Mouse (Mus musculus) liver, embryonic 16.5 days (tissue): ENCODE data around the gene Cadm1. TPM values are rescaled to one million over a fixed set of nuclear protein-coding genes. Genes with fewer than 3 reads are reported as not detected.
A peak's percentile ranks its signal among the peaks of the same experiment; 100 is the strongest.

Source experiments
- ATAC-seq: fragments of 200-750 bp; cut with Nextera tagmentation; 2 replicates; pipeline ENCODE4 v1.8.0; 2017; ENCODE audit warnings: low read depth, mild to moderate bottlenecking, moderate number of reproducible peaks, moderate library complexity
- H3K27ac ChIP-seq: fragments of 300-500 bp; sonication (generic); 2 replicates; pipeline ENCODE4 v1.5.1; 2014; ENCODE audit warnings: mild to moderate bottlenecking, low read length
- H3K27me3 ChIP-seq: fragments of 300-500 bp; sonication (generic); 2 replicates; pipeline ENCODE4 v1.6.1; 2014; ENCODE audit warnings: low read depth, low read length, mixed read lengths; ENCODE audit not compliant: control insufficient read depth, insufficient read depth
- H3K36me3 ChIP-seq: fragments of 300-500 bp; sonication (generic); 2 replicates; pipeline ENCODE4 v1.6.1; 2014; ENCODE audit warnings: mild to moderate bottlenecking; ENCODE audit not compliant: control insufficient read depth, insufficient read depth
- H3K4me1 ChIP-seq: fragments of 300-500 bp; sonication (generic); 2 replicates; pipeline ENCODE4 v1.6.1; 2014; ENCODE audit warnings: low read depth, low read length, mixed read lengths; ENCODE audit not compliant: control insufficient read depth
- H3K4me2 ChIP-seq: fragments of 300-500 bp; sonication (generic); 2 replicates; pipeline ENCODE4 v1.6.1; 2014; ENCODE audit warnings: low read depth, low read length, mixed read lengths
- H3K4me3 ChIP-seq: fragments of 300-500 bp; sonication (generic); 2 replicates; pipeline ENCODE4 v1.5.1; 2014; ENCODE audit warnings: low read depth, mild to moderate bottlenecking, low read length
- H3K9ac ChIP-seq: fragments of 300-500 bp; sonication (generic); 2 replicates; pipeline ENCODE4 v1.6.1; 2014; ENCODE audit warnings: low read depth, low read length
- H3K9me3 ChIP-seq: fragments of 300-500 bp; sonication (generic); replicated peaks from 2 replicates; pipeline ENCODE4 v1.6.1; 2016; ENCODE audit warnings: low read length; ENCODE audit not compliant: control insufficient read depth
- WGBS: fragments of 180-500 bp; shearing (Covaris S2); extraction: QIAGEN DNeasy Blood & Tissue Kit; methylation state at CpG from one replicate; pipeline ENCODE4 v1.1.7; 2014; ENCODE audit not compliant: insufficient replicate concordance; 5-methylcytosine and 5-hydroxymethylcytosine counted together
- polyA plus RNA-seq: library from polyadenylated mRNA; unstranded; fragments of >200 nt; fragmentation: Nextera tagmentation; extraction: Ambion mirVana; gene quantifications from 2 replicates; pipeline ENCODE4 v1.2.1, GENCODE M21; 2015

The Cadm1 gene
- polyA plus RNA-seq, 1 experiment from 2014 or later = 8.3 TPM

GRCm38 (mm10) chr9:47516238-47516637 is 13.7 kb upstream of the Cadm1 start:
- no peak overlapping the region for H3K4me3 ChIP-seq
- H3K36me3 ChIP-seq = no peaks in the 10 kb centered on the region
- no peak overlapping the region for H3K4me2 ChIP-seq
- no peak for ATAC-seq
- H3K4me1 ChIP-seq = no peaks in the 10 kb centered on the region
- no peaks in the 10 kb centered on the region for H3K9me3 ChIP-seq
- 28% methylated on average over 4 of the region's 4 CpGs for WGBS
- H3K9ac ChIP-seq = no peak overlapping the region
- no peaks in the 10 kb centered on the region for H3K27me3 ChIP-seq
- no peak overlapping the region for H3K27ac ChIP-seq

DNA sequence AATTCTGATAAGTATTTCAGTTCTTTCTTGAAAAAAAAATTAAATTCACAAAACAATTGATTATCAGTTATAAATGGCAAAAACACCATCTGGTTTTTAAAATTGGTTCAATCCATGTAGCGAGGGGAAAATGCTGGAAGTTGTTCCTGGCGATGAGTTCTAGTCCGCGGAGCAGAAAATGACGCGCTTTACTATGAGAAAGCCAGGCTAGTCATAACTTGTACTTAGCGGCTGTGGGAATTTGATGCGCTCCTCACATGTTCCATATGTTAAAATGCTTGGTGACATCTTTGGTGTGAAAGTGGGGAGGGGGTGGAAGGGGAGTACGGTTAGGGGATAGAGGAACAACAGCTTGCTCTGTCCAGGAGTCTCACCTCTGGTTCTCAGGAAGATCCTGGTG is 2.7 kb upstream of the Cadm1 start:
- H3K36me3 ChIP-seq = no peaks in the 10 kb centered on the region
- no peaks in the 10 kb centered on the region; the same call in 1 of the 2 replicates for H3K4me1 ChIP-seq
- H3K27me3 ChIP-seq = peaks cover 32% of the 10 kb centered on the region
- H3K9ac ChIP-seq = no peak overlapping the region
- H3K27ac ChIP-seq = no peak overlapping the region
- no peak overlapping the region for H3K4me3 ChIP-seq
- ATAC-seq = no peak
- 74% methylated on average over 9 of the region's 9 CpGs for WGBS
- H3K9me3 ChIP-seq = no peaks in the 10 kb centered on the region
- H3K4me2 ChIP-seq = no peak overlapping the region

DNA sequence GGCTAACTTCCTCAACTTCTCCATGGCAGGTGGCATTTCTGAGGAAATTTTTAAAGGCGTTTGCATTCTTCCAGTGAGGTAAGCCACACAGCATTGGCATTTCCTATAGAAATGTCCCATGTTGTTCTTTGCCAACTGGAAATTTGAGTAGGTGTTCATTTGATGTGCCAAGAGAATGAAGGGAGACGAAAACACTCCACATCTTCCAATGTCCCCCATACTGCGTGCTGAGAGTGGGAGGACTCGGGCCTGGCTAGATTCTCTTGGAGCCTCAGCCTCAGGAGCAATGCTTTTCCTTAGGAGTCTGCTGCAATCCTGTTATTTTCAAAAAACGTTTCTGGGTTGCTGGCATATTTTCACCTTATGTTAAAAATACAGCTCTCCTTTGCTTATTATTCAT is 2.2 kb upstream of the Cadm1 start:
- peaks cover 36% of the 10 kb centered on the region for H3K27me3 ChIP-seq
- no peak overlapping the region for H3K9ac ChIP-seq
- H3K27ac ChIP-seq = no peak overlapping the region
- no peak overlapping the region for H3K4me3 ChIP-seq
- WGBS = 56% methylated on average over 5 of the region's 5 CpGs
- no peak for ATAC-seq
- H3K4me2 ChIP-seq = no peak overlapping the region
- H3K4me1 ChIP-seq = no peaks in the 10 kb centered on the region; the same call in 1 of the 2 replicates
- H3K36me3 ChIP-seq = no peaks in the 10 kb centered on the region
- no peaks in the 10 kb centered on the region for H3K9me3 ChIP-seq

DNA sequence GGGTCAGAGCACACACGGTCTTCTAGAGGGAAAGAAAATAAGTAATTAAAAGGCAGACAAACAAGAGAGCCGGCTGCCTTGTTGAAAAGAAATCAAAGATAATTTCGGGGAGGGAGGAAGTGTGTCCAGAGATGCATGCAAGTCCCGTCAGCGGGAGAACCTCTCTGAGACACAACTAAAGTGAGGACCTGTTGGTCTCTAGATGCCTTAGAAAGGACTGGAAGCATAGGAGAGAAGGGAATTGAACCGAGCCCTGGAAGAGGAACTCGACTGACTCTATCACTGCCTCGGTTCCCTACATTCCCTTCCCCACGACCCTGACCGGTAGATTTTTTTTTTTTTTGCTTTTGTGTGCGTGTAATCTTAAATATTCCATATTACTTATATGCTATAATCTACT is 791 bp upstream of the Cadm1 start:
- Histone ChIP-seq H3K27me3 (peaks cover 48% of the 10 kb centered on the region), H3K9me3 (no peaks in the 10 kb centered on the region), H3K9ac (no peak overlapping the region)

GRCm38 (mm10) chr9:47530544-47530921 is 560 bp downstream of the Cadm1 start:
- Histone ChIP-seq H3K4me2 (peak overlapping the region; percentile 65), H3K27me3 (peaks cover 48% of the 10 kb centered on the region), H3K9me3 (no peaks in the 10 kb centered on the region), H3K9ac (peak overlapping the region; percentile 39), H3K36me3 (no peaks in the 10 kb centered on the region), H3K4me1 (no peaks in the 10 kb centered on the region; the same call in 1 of the 2 replicates), H3K27ac (no peak overlapping the region), H3K4me3 (peak overlapping the region; percentile 63)
- WGBS = under 1% methylated on average over 23 of the region's 30 CpGs
- ATAC-seq = 0 out of 2 replicates have a peak, but pooled peaks have one; percentile 4

More for the DNA sequence above, 791 bp upstream of the Cadm1 start:
- Histone ChIP-seq H3K36me3 (no peaks in the 10 kb centered on the region), H3K4me3 (peak overlapping the region; percentile 63), H3K27ac (no peak overlapping the region), H3K4me2 (peak overlapping the region; percentile 65), H3K4me1 (no peaks in the 10 kb centered on the region; the same call in 1 of the 2 replicates)
- ATAC-seq = no peak
- 3% methylated on average over 11 of the region's 11 CpGs for WGBS

DNA sequence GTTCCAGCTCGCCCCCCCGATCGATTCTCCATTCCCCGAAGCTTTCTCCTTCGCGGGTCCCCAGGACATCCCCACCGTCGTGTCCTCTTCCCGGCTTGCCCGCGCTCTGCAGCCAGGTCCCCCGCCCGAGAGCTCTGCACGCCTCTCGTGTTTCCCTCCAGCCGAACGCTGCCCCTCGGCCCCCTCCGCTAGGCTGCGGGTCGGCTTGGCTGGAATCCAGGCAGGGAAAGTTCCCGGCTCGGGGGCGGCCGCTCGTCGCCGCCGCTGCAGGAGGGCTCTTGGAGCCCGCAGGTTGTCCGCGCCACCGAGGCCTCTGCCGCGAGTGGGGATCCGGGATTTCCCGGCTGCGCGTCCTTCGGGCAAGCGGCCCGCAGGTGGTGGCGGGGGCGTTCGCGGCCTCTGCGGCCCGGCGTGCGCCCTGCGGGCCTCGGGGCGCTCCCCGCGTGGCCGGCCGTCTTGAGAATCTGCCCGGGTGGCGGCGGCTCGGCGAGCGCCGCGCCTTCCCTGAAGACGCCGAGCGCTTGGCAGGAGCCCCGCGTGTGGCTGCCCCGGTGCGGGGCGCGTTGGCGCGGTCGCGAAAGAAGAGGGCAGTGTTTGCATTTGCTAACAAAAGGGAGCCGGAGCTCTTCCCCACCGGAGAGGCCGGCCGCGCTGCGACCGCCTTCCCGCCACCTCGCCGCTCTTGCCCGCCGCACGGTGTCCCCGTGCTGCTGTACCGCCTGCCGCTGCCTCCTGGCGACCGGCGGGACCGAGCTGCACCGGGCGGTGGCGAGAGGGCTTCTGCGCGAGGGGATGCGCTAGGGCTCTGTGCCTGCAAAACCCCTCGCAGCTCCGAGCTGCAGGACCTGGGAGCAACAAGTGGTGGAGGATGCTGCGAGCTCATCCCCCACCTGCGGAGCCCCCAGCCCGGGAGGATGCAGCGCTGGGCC is 1.2 kb downstream of the Cadm1 start:
- Histone ChIP-seq H3K27me3 (peaks cover 48% of the 10 kb centered on the region), H3K9ac (no peak overlapping the region; the same call in 1 of the 2 replicates), H3K27ac (no peak overlapping the region), H3K4me3 (peak overlapping the region; percentile 63), H3K9me3 (no peaks in the 10 kb centered on the region), H3K36me3 (no peaks in the 10 kb centered on the region), H3K4me2 (peak overlapping the region; percentile 65), H3K4me1 (no peaks in the 10 kb centered on the region; the same call in 1 of the 2 replicates)
- WGBS = under 1% methylated on average over 104 of the region's 110 CpGs
- no peak for ATAC-seq

DNA sequence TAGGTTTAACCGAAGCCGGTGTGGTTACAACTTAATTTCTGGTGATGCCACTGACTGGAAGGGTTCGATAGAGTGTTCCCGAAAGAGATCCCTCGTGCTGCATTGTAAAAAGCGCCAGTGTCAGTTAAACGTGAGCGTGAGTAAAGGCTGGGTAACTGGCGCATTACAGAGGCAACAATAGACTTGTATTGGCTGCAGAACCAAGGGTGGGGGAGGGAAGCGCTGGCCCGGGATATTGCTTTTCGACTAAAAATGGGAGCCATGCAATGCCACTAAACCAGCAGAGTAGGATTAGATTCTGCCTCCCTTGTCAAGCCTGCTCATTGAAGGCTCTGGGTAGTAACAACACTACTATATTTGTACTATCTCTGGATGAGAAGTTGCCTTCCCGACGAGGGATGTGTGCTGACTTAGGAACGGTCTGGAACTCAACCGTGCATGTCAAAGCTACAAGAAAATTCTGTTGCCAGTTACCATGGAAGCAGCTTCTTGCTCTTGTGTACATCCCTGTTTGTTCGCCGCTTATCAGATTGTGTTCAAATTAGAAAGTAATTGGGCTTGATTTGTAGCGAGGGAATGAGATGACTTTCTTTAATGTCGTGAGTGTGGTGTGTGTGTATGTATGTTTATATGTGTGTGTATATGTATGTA is 2.4 kb downstream of the Cadm1 start:
- no peaks in the 10 kb centered on the region; the same call in 1 of the 2 replicates for H3K4me1 ChIP-seq
- ATAC-seq = no peak
- no peaks in the 10 kb centered on the region for H3K36me3 ChIP-seq
- H3K27me3 ChIP-seq = peaks cover 48% of the 10 kb centered on the region
- no peaks in the 10 kb centered on the region for H3K9me3 ChIP-seq
- no peak overlapping the region for H3K9ac ChIP-seq
- 9% methylated on average over 20 of the region's 20 CpGs for WGBS
- no peak overlapping the region for H3K27ac ChIP-seq
- H3K4me3 ChIP-seq = no peak overlapping the region; the same call in 1 of the 2 replicates
- H3K4me2 ChIP-seq = peak overlapping the region; percentile 65

GRCm38 (mm10) chr9:47533461-47533860 is 3.5 kb downstream of the Cadm1 start:
- Histone ChIP-seq H3K9me3 (no peaks in the 10 kb centered on the region), H3K27ac (no peak overlapping the region), H3K4me1 (no peaks in the 10 kb centered on the region; the same call in 1 of the 2 replicates), H3K4me3 (no peak overlapping the region), H3K27me3 (peaks cover 48% of the 10 kb centered on the region), H3K9ac (no peak overlapping the region), H3K36me3 (no peaks in the 10 kb centered on the region), H3K4me2 (no peak overlapping the region)
- WGBS = 21% methylated on average over 8 of the region's 8 CpGs
- no peak for ATAC-seq
